Mouse (Mus musculus) intestine, embryonic 14.5 days (tissue): ENCODE data around the gene Pde10a. TPM values are rescaled to one million over a fixed set of nuclear protein-coding genes. Genes with fewer than 3 reads are reported as not detected.

ENCODE experiments used
- ATAC-seq: fragments of 200-750 bp; cut with Nextera tagmentation; replicated peaks from 2 replicates; pipeline ENCODE4 v1.8.0; 2017; ENCODE audit warnings: low read depth, moderate number of reproducible peaks, moderate TSS enrichment, moderate library complexity; ENCODE audit not compliant: low FRiP score, low TSS enrichment
- DNase-seq: peaks from one replicate; pipeline ENCODE4 v3.0.0-alpha.2; 2018; ENCODE audit warnings: low spot score
- H3K27ac ChIP-seq: fragments of 300-500 bp; sonication (generic); 2 replicates; pipeline ENCODE4 v1.5.1; 2014; ENCODE audit warnings: low read depth, mild to moderate bottlenecking, control low read depth
- H3K27me3 ChIP-seq: fragments of 300-500 bp; sonication (generic); replicated peaks from 2 replicates; pipeline ENCODE4 v1.6.1; 2014; ENCODE audit warnings: low read length, control low read depth; ENCODE audit not compliant: control insufficient read depth, insufficient read depth
- H3K36me3 ChIP-seq: fragments of 300-500 bp; sonication (generic); 2 replicates; pipeline ENCODE4 v1.6.1; 2014; ENCODE audit warnings: low read length, control low read depth; ENCODE audit not compliant: control insufficient read depth, insufficient read depth
- H3K4me1 ChIP-seq: fragments of 300-500 bp; sonication (generic); replicated peaks from 2 replicates; pipeline ENCODE4 v1.6.1; 2014; ENCODE audit warnings: low read length, control low read depth, mixed read lengths; ENCODE audit not compliant: control insufficient read depth, insufficient read depth
- H3K4me2 ChIP-seq: fragments of 300-500 bp; sonication (generic); 2 replicates; pipeline ENCODE4 v1.6.1; 2014; ENCODE audit warnings: low read length
- H3K4me3 ChIP-seq: fragments of 300-500 bp; sonication (generic); 2 replicates; pipeline ENCODE4 v1.5.1; 2014; ENCODE audit warnings: low read depth, low read length, control low read depth, mixed read lengths
- H3K9ac ChIP-seq: fragments of 300-500 bp; sonication (generic); 2 replicates; pipeline ENCODE4 v1.6.1; 2014; ENCODE audit warnings: mild to moderate bottlenecking, low read length
- H3K9me3 ChIP-seq: fragments of 300-500 bp; sonication (generic); 2 replicates; pipeline ENCODE4 v1.6.1; 2016; ENCODE audit warnings: low read length, control low read depth; ENCODE audit not compliant: control insufficient read depth
- WGBS: fragments of 180-500 bp; shearing (Covaris S2); extraction: QIAGEN DNeasy Blood & Tissue Kit; methylation state at CpG from one replicate; pipeline ENCODE4 v1.1.7; 2014; 5-methylcytosine and 5-hydroxymethylcytosine counted together
- polyA plus RNA-seq: library from polyadenylated mRNA; unstranded; fragments of >200 nt; fragmentation: Nextera tagmentation; extraction: Ambion mirVana; gene quantifications from 2 replicates; pipeline ENCODE4 v1.2.1, GENCODE M21; 2014

The Pde10a gene
- polyA plus RNA-seq, 1 experiment from 2014 or later = 1.4 TPM

DNA sequence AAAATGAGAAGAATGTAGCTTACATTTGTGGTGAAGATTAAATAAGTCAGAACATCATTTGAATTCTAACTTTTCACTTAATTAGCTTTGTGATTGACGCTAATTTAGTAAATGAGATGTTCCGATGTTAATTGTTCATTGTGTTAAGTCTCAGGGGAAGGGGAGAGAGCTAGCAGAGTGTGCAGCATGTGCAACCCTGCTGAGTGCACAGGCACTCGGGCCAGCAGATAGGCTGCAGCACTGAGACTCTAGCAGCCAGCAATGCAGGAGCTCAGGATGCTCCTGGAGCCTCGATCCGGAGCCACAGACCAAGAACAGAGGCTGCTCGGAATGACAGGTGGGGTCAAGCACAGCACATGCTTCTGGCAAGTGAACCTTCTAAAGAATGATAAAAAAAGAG is 211.1 kb downstream of the Pde10a start:
- no peak overlapping the region for H3K9ac ChIP-seq
- no peaks in the 10 kb centered on the region for H3K36me3 ChIP-seq
- no peak overlapping the region for H3K4me3 ChIP-seq
- no peaks in the 10 kb centered on the region for H3K4me1 ChIP-seq
- 77% methylated on average over 6 of the region's 6 CpGs for WGBS
- DNase-seq (no peak), ATAC-seq (no peak)
- H3K27me3 ChIP-seq = no peaks in the 10 kb centered on the region
- H3K4me2 ChIP-seq = no peak overlapping the region
- H3K9me3 ChIP-seq = no peaks in the 10 kb centered on the region
- no peak overlapping the region for H3K27ac ChIP-seq

DNA sequence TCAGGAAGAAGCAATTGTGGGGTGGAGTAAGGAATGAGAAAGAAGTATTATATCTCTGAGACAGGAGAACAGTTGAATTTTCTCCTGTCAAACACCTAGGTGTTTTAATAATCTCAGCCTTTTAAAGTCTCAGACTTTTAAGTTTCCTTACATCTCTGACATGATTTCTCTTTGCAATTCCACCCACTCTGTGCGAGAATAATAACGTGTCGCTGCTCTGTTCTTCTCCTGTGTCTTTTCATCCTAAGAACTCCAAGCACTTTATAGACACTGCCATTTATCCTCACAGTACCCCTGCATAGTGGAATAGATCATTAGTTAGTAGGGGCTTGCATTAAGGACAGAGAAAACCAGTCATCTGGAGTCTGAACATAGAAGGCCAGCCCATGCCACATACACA is 217.6 kb downstream of the Pde10a start:
- no peak overlapping the region for H3K4me2 ChIP-seq
- H3K27ac ChIP-seq = no peak overlapping the region
- WGBS = 83% methylated on average over 3 of the region's 3 CpGs
- H3K4me1 ChIP-seq = no peaks in the 10 kb centered on the region
- H3K4me3 ChIP-seq = no peak overlapping the region
- no peaks in the 10 kb centered on the region for H3K9me3 ChIP-seq
- ATAC-seq = no peak
- H3K27me3 ChIP-seq = no peaks in the 10 kb centered on the region
- H3K9ac ChIP-seq = no peak overlapping the region
- DNase-seq = no peak
- no peaks in the 10 kb centered on the region for H3K36me3 ChIP-seq

DNA sequence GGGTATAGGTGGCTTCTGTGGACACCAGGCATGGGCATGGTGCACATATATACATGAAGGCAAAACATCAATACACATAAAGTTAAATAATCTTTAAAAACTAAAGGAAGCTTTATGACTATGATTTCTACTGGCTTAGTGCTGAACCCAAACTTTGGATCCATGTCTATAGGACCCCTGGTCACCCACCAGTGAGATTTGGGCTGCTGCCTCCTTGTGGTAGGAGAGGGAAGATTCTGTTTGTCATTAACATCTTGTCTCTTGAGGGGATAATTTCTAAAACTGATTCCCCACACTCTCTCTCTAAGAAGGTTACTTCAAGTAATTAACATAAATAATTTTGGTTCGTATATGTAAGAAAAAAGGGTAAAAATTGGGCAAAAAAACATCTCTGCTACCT is 220.2 kb downstream of the Pde10a start:
- H3K4me2 ChIP-seq = no peak overlapping the region
- no peak overlapping the region for H3K4me3 ChIP-seq
- H3K27me3 ChIP-seq = no peaks in the 10 kb centered on the region
- H3K36me3 ChIP-seq = no peaks in the 10 kb centered on the region
- 76% methylated on average over 1 of the region's 1 CpGs for WGBS
- DNase-seq = no peak
- H3K9ac ChIP-seq = no peak overlapping the region
- no peak for ATAC-seq
- H3K27ac ChIP-seq = no peak overlapping the region
- H3K4me1 ChIP-seq = no peaks in the 10 kb centered on the region
- H3K9me3 ChIP-seq = no peaks in the 10 kb centered on the region

DNA sequence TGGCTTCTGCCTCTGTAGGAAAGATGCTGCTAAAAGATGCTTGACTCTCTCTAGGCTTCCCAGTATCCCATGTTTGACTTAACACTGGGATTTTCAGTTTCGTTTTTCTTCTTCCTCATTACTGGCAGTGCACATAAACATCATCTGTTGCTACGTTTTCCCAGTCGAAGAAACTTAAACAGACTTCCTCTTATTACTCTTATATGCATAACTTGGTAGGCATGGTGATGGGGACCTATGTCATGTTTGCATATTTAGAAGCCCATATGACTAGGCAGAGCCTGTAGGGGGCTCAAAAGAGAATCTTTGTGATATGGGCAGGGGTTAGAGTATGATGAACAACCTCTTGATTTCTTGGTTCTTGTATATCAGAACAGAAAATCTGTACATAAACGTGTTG is 224.3 kb downstream of the Pde10a start:
- H3K9me3 ChIP-seq = no peaks in the 10 kb centered on the region
- H3K9ac ChIP-seq = no peak overlapping the region
- DNase-seq = no peak
- H3K4me3 ChIP-seq = no peak overlapping the region
- no peaks in the 10 kb centered on the region for H3K36me3 ChIP-seq
- no peak overlapping the region for H3K4me2 ChIP-seq
- no peaks in the 10 kb centered on the region for H3K4me1 ChIP-seq
- H3K27ac ChIP-seq = no peak overlapping the region
- H3K27me3 ChIP-seq = no peaks in the 10 kb centered on the region
- WGBS = 70% methylated on average over 4 of the region's 4 CpGs
- no peak for ATAC-seq

DNA sequence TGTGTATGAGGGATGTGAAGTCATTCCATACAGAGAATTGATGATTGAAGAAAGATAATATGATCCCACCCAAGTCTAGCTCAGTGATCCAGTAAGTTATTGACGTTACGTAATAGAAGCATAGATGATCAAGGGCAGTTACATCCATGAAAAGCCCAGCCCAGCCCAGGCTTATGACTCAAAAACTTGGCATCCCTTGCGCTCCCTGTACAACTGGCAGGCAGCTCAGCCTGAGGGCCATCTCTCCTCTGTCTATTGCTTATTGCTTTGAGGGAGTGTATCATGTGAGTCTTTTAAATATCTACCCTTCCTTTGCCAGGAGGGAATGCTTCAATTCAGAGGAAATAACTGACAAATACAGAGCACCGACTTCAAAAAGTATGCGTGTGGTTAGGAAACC is 232.4 kb downstream of the Pde10a start:
- no peaks in the 10 kb centered on the region for H3K9me3 ChIP-seq
- DNase-seq (no peak), ATAC-seq (no peak)
- 90% methylated on average over 5 of the region's 5 CpGs for WGBS
- H3K4me1 ChIP-seq = no peaks in the 10 kb centered on the region
- H3K9ac ChIP-seq = no peak overlapping the region
- H3K4me3 ChIP-seq = no peak overlapping the region
- no peak overlapping the region for H3K27ac ChIP-seq
- H3K36me3 ChIP-seq = no peaks in the 10 kb centered on the region
- H3K4me2 ChIP-seq = no peak overlapping the region
- H3K27me3 ChIP-seq = no peaks in the 10 kb centered on the region

DNA sequence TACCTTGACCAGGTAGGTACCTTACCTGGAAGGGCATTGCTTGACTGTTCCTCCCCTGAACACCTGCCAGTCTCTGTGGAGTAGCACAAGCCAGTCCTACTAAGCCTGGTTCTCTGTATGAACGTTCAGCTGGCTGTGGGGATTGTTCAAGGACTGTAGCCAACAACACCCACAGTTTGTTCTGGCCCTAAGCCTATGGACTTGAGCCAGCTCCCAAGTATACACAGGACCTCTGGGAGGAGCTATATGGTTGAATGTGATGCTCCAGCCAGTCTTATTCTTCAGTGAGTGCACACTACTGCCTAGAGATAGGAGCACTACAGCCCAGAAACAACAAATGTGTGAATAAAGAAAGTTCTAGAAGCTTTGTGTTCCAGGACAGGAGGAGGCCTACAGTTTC is 238.1 kb downstream of the Pde10a start:
- Histone ChIP-seq H3K4me1 (no peaks in the 10 kb centered on the region), H3K4me3 (no peak overlapping the region), H3K9me3 (no peaks in the 10 kb centered on the region), H3K4me2 (no peak overlapping the region), H3K36me3 (no peaks in the 10 kb centered on the region), H3K27me3 (no peaks in the 10 kb centered on the region), H3K9ac (no peak overlapping the region), H3K27ac (no peak overlapping the region)
- 43% methylated on average over 1 of the region's 1 CpGs for WGBS
- ATAC-seq (no peak), DNase-seq (no peak)

DNA sequence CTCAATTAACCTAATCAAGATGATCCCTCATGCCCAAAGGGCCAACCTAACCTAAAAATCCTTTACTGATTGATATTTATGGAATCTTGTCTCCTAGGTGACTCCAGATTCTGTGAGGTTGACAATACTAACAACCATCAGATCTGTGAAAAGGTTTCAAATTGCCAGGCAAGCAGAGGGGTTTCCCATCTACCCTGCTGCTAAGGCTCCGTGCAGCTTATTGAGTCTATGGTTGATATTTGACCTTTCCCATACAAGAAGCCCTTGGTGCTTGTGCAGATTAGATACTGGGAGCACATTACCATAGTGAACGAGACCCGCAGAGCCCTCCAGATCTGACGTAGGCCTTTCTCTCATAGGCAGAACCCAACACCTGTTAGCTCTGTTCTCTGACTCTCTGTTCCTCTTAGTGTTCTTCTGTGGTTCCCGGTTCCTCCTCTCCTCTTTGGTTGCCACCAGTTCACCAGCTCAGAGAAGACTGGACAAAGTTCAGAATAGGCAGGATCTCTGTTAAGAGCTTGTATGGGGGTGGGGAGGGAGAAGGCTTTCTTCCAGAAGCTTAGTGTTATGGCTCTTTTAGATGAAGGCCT is 240.9 kb downstream of the Pde10a start:
- WGBS = 90% methylated on average over 5 of the region's 5 CpGs
- Histone ChIP-seq H3K9ac (no peak overlapping the region), H3K4me2 (no peak overlapping the region), H3K27ac (no peak overlapping the region), H3K27me3 (no peaks in the 10 kb centered on the region), H3K4me3 (no peak overlapping the region), H3K36me3 (no peaks in the 10 kb centered on the region), H3K9me3 (0 out of 2 replicates have a peak, but pooled peaks cover 3% of the 10 kb centered on the region), H3K4me1 (no peaks in the 10 kb centered on the region)
- DNase-seq = no peak
- ATAC-seq = no peak

DNA sequence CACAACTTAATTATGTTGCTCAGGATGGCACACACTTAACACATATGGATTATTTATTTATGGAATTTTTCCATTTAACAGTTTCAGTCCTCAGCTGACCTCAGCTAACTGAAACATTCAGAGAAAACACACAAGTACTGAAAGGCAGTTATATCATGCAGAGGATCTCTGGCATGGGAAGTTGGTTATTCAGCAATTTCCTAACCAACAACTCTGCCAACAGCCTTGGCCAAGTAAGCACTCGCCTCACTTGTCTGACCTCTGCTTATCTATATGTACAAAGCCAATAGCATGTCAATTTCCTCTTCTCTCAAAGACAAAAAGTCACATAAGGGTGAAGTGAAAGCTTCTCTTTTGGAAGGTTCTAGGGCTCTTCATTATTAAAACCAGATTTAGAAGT is 244.0 kb downstream of the Pde10a start:
- Histone ChIP-seq H3K36me3 (no peaks in the 10 kb centered on the region), H3K27ac (no peak overlapping the region), H3K9ac (no peak overlapping the region), H3K4me3 (no peak overlapping the region), H3K27me3 (no peaks in the 10 kb centered on the region), H3K4me1 (no peaks in the 10 kb centered on the region), H3K9me3 (0 out of 2 replicates have a peak, but pooled peaks cover 3% of the 10 kb centered on the region), H3K4me2 (no peak overlapping the region)
- DNase-seq (no peak), ATAC-seq (no peak)
- 88% methylated on average over 1 of the region's 1 CpGs for whole genome bisulfite sequencing

DNA sequence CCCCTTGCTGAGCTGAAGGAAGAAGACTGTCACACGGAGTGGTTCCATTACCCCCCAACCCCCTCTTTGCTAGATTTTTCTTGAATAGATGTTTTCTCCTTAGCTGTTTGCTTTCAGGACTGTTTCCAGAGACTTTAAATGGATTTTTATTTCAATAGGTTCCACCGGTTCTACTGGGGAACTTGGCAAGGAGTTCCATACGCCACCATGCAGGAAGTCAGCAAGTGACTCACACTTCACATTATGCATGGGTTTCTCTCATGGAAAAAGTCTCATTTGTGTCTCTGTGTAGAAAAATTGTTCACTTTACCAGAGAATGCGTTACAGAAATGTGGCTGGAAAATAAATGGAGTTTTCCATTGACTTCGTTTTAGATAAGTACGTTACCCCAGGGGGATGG is 248.2 kb downstream of the Pde10a start:
- Histone ChIP-seq H3K9ac (no peak overlapping the region), H3K36me3 (no peaks in the 10 kb centered on the region), H3K4me3 (no peak overlapping the region), H3K27me3 (no peaks in the 10 kb centered on the region), H3K4me2 (no peak overlapping the region), H3K27ac (no peak overlapping the region), H3K9me3 (0 out of 2 replicates have a peak, but pooled peaks cover 3% of the 10 kb centered on the region), H3K4me1 (no peaks in the 10 kb centered on the region)
- no peak for DNase-seq
- ATAC-seq = no peak
- WGBS = 80% methylated on average over 6 of the region's 6 CpGs
